Comparison of ENCODE assay signal across 9 mouse cellular contexts in the genomic region with DNA sequence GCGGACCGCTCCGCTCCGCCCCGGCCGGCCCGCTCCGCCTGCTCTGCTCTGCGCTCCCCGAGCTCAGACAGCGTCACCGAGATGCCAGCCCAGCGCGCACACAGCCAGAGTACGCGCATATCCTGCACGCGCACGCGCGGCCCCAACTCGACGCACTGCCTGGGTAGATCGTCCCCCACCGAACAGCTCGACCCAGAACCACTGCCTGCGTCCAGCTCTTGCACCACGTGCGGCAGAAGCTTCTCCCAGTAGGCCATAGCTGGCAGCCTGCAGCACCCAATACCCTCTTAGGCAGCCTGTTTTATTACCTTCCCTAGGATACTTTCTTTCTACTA. TPM values are rescaled to one million over a fixed set of nuclear protein-coding genes. Genes with fewer than 3 reads are reported as not detected.
DNase-seq lines count a peak whose midpoint lies in the region; ATAC-seq and TF ChIP-seq lines count a peak whose summit lies in the region.
"Had no signal": no experiment of that assay in that cellular context is flagged by ENCODE, and none has a peak within 500 bp of the region (broad histone marks: within the 10 kb centered on the region; RNA-seq: fewer than 3 reads in every experiment).

A gene (minus strand): TSS at position 220 of the 335 bp plus-strand sequence.

- peak within 1 kb of the TSS; percentile 26 for H3K9ac ChIP-seq in embryonic facial prominence, embryonic 15.5 days
- peak within 1 kb of the TSS; percentile 72 for H3K9ac ChIP-seq in heart, embryonic 12.5 days
- H3K9ac ChIP-seq in kidney, embryonic 15.5 days = peak within 1 kb of the TSS; percentile 42
- H3K9ac ChIP-seq in limb, embryonic 15.5 days = peak within 1 kb of the TSS; percentile 41
- H3K9ac ChIP-seq in midbrain, embryonic 16.5 days (ENCODE audit: low read depth, low read length) = peak within 1 kb of the TSS; percentile 81

- H3K27ac ChIP-seq in thymus, adult 2 months (ENCODE audit: control insufficient read depth, insufficient read depth, low read length) = no peak within 1 kb of the TSS
- peak within 1 kb of the TSS; percentile 66 for H3K27ac ChIP-seq in embryonic facial prominence, embryonic 15.5 days (replicated peaks)
- H3K27ac ChIP-seq in heart, embryonic 12.5 days (ENCODE audit: poor library complexity, severe bottlenecking) = peak within 1 kb of the TSS; percentile 71
- H3K27ac ChIP-seq in kidney, embryonic 15.5 days = peak within 1 kb of the TSS; percentile 85
- H3K27ac ChIP-seq in limb, embryonic 15.5 days = peak within 1 kb of the TSS; percentile 47; the same call in 1 of the 2 replicates
- H3K27ac ChIP-seq in midbrain, embryonic 16.5 days (ENCODE audit: low read length) = peak within 1 kb of the TSS; percentile 86

- WGBS in thymus, adult 2 months = 8% methylated on average over 29 of the region's 29 CpGs
- WGBS in embryonic facial prominence, embryonic 15.5 days = under 1% methylated on average over 29 of the region's 29 CpGs
- WGBS in heart, embryonic 12.5 days = 3% methylated on average over 29 of the region's 29 CpGs
- 2% methylated on average over 29 of the region's 29 CpGs for WGBS in kidney, embryonic 15.5 days
- 3% methylated on average over 29 of the region's 29 CpGs for WGBS in limb, embryonic 15.5 days
- WGBS in midbrain, embryonic 16.5 days = under 1% methylated on average over 29 of the region's 29 CpGs

- H3K4me3 ChIP-seq in thymus, adult 2 months (ENCODE audit: control insufficient read depth, insufficient read depth, low read length) = peak within 1 kb of the TSS; percentile 14
- peak within 1 kb of the TSS; percentile 44 for H3K4me3 ChIP-seq in embryonic facial prominence, embryonic 15.5 days (replicated peaks)
- H3K4me3 ChIP-seq in heart, embryonic 12.5 days = peak within 1 kb of the TSS; percentile 46
- H3K4me3 ChIP-seq in kidney, embryonic 15.5 days (replicated peaks) = peak within 1 kb of the TSS; percentile 42
- H3K4me3 ChIP-seq in limb, embryonic 15.5 days = peak within 1 kb of the TSS; percentile 38
- H3K4me3 ChIP-seq in midbrain, embryonic 16.5 days (ENCODE audit: low read depth, low read length) = peak within 1 kb of the TSS; percentile 56

- peaks cover 36% of the 10 kb centered on the region for H3K36me3 ChIP-seq in thymus, adult 2 months (ENCODE audit: control insufficient read depth, insufficient read depth, low read length)
- H3K36me3 ChIP-seq in embryonic facial prominence, embryonic 15.5 days = peaks cover 46% of the 10 kb centered on the region
- H3K36me3 ChIP-seq in heart, embryonic 12.5 days = peaks cover 55% of the 10 kb centered on the region
- peaks cover 57% of the 10 kb centered on the region for H3K36me3 ChIP-seq in kidney, embryonic 15.5 days
- peaks cover 52% of the 10 kb centered on the region for H3K36me3 ChIP-seq in limb, embryonic 15.5 days
- H3K36me3 ChIP-seq in midbrain, embryonic 16.5 days (ENCODE audit: control insufficient read depth, insufficient read depth, low read length) = peaks cover 30% of the 10 kb centered on the region

- TF ChIP-seq POLR2A in thymus, adult 2 months (IDR thresholded peaks at IDR 0.05; ENCODE audit: control insufficient read depth, extremely low read depth, insufficient read depth, low read length, poor library complexity) = no peak

- TF ChIP-seq CTCF in thymus, adult 2 months (IDR thresholded peaks at IDR 0.05; ENCODE audit: borderline replicate concordance, control insufficient read depth, extremely low read depth, insufficient read depth, low read length, poor library complexity) = peak; percentile 18; the same call in 1 of the 2 replicates

- H3K4me1 ChIP-seq in thymus, adult 2 months (replicated peaks; ENCODE audit: control insufficient read depth, insufficient read depth, low read length) = peaks cover 34% of the 10 kb centered on the region
- peaks cover 44% of the 10 kb centered on the region for H3K4me1 ChIP-seq in embryonic facial prominence, embryonic 15.5 days
- H3K4me1 ChIP-seq in heart, embryonic 12.5 days (replicated peaks) = peaks cover 49% of the 10 kb centered on the region
- H3K4me1 ChIP-seq in kidney, embryonic 15.5 days = peaks cover 58% of the 10 kb centered on the region
- H3K4me1 ChIP-seq in limb, embryonic 15.5 days = peaks cover 43% of the 10 kb centered on the region
- peaks cover 46% of the 10 kb centered on the region for H3K4me1 ChIP-seq in midbrain, embryonic 16.5 days (ENCODE audit: control insufficient read depth, insufficient read depth, low read length)

- no peak for DNase-seq in thymus, adult 2 months
- DNase-seq in thymus, postnatal 36 days = no peak
- DNase-seq in telencephalon, adult 2 months (ENCODE audit: low read depth, low spot score) = peak; percentile 78

- no peaks in the 10 kb centered on the region for H3K9me3 ChIP-seq in embryonic facial prominence, embryonic 15.5 days (replicated peaks)
- H3K9me3 ChIP-seq in heart, embryonic 12.5 days (replicated peaks) = no peaks in the 10 kb centered on the region
- no peaks in the 10 kb centered on the region for H3K9me3 ChIP-seq in kidney, embryonic 15.5 days (replicated peaks)
- H3K9me3 ChIP-seq in limb, embryonic 15.5 days = no peaks in the 10 kb centered on the region
- no peaks in the 10 kb centered on the region for H3K9me3 ChIP-seq in midbrain, embryonic 16.5 days (replicated peaks; ENCODE audit: control insufficient read depth, low read length, poor library complexity, severe bottlenecking)

- peak within 1 kb of the TSS; percentile 86 for H3K4me2 ChIP-seq in embryonic facial prominence, embryonic 15.5 days (replicated peaks)
- peak within 1 kb of the TSS; percentile 94 for H3K4me2 ChIP-seq in heart, embryonic 12.5 days
- H3K4me2 ChIP-seq in kidney, embryonic 15.5 days = peak within 1 kb of the TSS; percentile 95
- peak within 1 kb of the TSS; percentile 86 for H3K4me2 ChIP-seq in limb, embryonic 15.5 days
- H3K4me2 ChIP-seq in midbrain, embryonic 16.5 days (ENCODE audit: low read length) = peak within 1 kb of the TSS; percentile 71

- ATAC-seq in embryonic facial prominence, embryonic 15.5 days (ENCODE audit: insufficient number of reproducible peaks, low FRiP score, low TSS enrichment, low read depth) = peak; percentile 9; the same call in 1 of the 2 replicates
- ATAC-seq in heart, embryonic 12.5 days (ENCODE audit: insufficient number of reproducible peaks, low FRiP score) = peak; percentile 10; the same call in 1 of the 2 replicates
- ATAC-seq in kidney, embryonic 15.5 days (replicated peaks; ENCODE audit: low FRiP score) = 0 out of 2 replicates have a peak, but pooled peaks have one; percentile 34
- no peak for ATAC-seq in limb, embryonic 15.5 days (ENCODE audit: insufficient number of reproducible peaks, low FRiP score, low TSS enrichment, low read depth)
- ATAC-seq in midbrain, embryonic 16.5 days = peak; percentile 37

- no peaks in the 10 kb centered on the region for H3K27me3 ChIP-seq in thymus, adult 2 months (ENCODE audit: control insufficient read depth, insufficient read depth, low read length)
- H3K27me3 ChIP-seq in embryonic facial prominence, embryonic 15.5 days = no peaks in the 10 kb centered on the region
- no peaks in the 10 kb centered on the region for H3K27me3 ChIP-seq in heart, embryonic 12.5 days (replicated peaks)
- H3K27me3 ChIP-seq in kidney, embryonic 15.5 days = no peaks in the 10 kb centered on the region
- no peaks in the 10 kb centered on the region for H3K27me3 ChIP-seq in limb, embryonic 15.5 days
- no peaks in the 10 kb centered on the region for H3K27me3 ChIP-seq in midbrain, embryonic 16.5 days (ENCODE audit: control insufficient read depth, insufficient read depth, low read depth, low read length)
- H3K27me3 ChIP-seq: CH12.LX had no signal

RNA-seq across cellular contexts. Expression of the gene that starts here (rescaled TPM):
- polyA plus RNA-seq in thymus, adult 2 months (2012; rRNA removed) = 20.6 and 29.2 TPM in 2 replicates
- polyA plus RNA-seq in embryonic facial prominence, embryonic 15.5 days (2015; fragmentation: Nextera tagmentation; extraction: Ambion mirVana) = 2.7 and 3.2 TPM in 2 replicates
- polyA plus RNA-seq in heart, embryonic 12.5 days (2016; fragmentation: Nextera tagmentation; extraction: Ambion mirVana) = 1.6 and 2.4 TPM in 2 replicates
- polyA plus RNA-seq in kidney, embryonic 15.5 days (2015; fragmentation: Nextera tagmentation; extraction: Ambion mirVana) = 2.8 and 3.8 TPM in 2 replicates
- polyA plus RNA-seq in limb, embryonic 15.5 days (2015; fragmentation: Nextera tagmentation; extraction: Ambion mirVana) = 1.8 and 2.6 TPM in 2 replicates
- 59.3 and 66.1 TPM in 2 replicates for polyA plus RNA-seq in midbrain, embryonic 16.5 days (2015; fragmentation: Nextera tagmentation; extraction: Ambion mirVana)

Comparison
In these comparisons a context has a peak if more than half of its experiments do, and no peak if none do; other contexts are left out.
1. H3K9ac ChIP-seq: peak in every context shown above with its lines; median percentile 81 in midbrain, embryonic 16.5 days; 72 in heart, embryonic 12.5 days; 42 in kidney, embryonic 15.5 days; 41 in limb, embryonic 15.5 days; 26 in embryonic facial prominence, embryonic 15.5 days.